Mouse (Mus musculus): ENCODE measurements around the gene Arl13a. TPM values are rescaled to one million over a fixed set of nuclear protein-coding genes. Genes with fewer than 3 reads are reported as not detected.
"Not testable (repeated sequence)": the region's sequence is repeated elsewhere in the genome, so short reads cannot be mapped to it uniquely, and the experiment has no call there.

The Arl13a gene
- total RNA-seq (2021) = not detected

- DNase-seq (ENCODE audit: low spot score); intact Hi-C loops (cut with DNase I): not testable (repeated sequence)
These were observed at the start of gene Arl13a for GRCm38 (mm10) chrX:134187201-134187600. Arl13a (plus strand) TSS chrX:134187501.

GRCm38 (mm10) chrX:134140024-134140423 is 47.3 kb upstream of the Arl13a start:
- intact Hi-C loops (cut with DNase I) = no loop called here
- no peak for DNase-seq (ENCODE audit: low spot score)

DNA sequence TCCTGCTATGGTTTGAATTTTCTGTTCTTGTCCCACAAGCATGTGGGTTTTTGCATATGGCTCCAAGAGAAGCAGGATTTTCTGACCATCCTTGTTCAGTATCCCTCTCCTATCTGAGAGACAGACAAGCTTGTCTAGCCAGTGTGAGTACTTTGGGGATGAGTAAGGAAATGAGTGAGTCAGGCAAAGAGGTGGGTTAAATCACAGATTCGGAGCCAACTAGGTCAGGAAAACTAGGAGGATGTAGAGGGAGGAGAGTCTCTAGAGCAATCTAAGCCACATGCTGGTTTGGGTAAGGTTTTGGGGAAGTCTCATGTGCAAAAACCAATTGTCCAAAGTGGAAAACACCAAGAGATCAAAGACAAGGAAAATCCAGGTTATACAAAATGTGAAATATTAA is 45.8 kb upstream of the Arl13a start:
- DNase-seq (ENCODE audit: low spot score) = no peak
- intact Hi-C loops (cut with DNase I) = no loop called here

- intact Hi-C loops (cut with DNase I) = no loop called here
- DNase-seq (ENCODE audit: low spot score) = no peak
These were observed 45.3 kb upstream of the Arl13a start for GRCm38 (mm10) chrX:134141986-134142385.

GRCm38 (mm10) chrX:134158151-134158550 is 29.1 kb upstream of the Arl13a start:
- intact Hi-C loops (cut with DNase I) = no loop called here
- no peak for DNase-seq (ENCODE audit: low spot score)

- no peak for DNase-seq (ENCODE audit: low spot score)
- intact Hi-C loops (cut with DNase I) = no loop called here
These were observed 26.9 kb upstream of the Arl13a start for GRCm38 (mm10) chrX:134160442-134160841.

DNA sequence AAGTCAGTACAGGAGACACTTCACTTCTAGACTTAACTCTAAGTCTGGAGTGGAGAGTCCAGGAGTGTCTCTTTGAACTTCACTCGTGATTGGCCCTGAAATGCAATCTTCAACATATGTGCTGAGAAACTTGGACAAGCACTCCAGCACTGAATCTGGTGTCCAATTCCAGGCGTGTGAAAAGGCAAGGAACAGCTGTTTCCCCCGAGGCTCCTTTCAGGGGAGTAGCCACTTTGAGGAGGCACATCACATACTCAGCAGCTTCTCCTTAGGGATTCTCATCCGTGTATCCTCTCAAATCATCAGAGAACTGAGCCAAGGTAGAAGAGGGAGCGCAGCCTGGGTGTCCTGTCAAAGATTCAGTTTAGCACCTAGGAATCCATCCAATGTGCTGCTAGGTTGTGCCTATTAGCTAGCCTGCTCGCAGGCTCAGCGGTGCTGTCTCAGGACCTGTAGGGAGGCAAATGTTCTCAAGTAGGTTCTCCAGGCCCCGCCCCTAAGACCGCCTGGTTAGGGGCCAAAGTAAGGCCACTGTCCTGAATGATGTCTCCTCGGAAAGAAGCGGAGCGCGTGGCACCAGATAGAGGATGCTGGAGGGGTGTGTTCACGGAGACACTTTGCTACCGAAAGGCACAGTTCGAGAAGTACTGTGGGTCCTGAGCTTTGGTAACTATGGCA is 25.1 kb upstream of the Arl13a start, which contains the start of gene Xkrx:
Gene Xkrx, minus strand, starts transcription at position 34 of the 678 bp plus-strand sequence.
- intact Hi-C loops (cut with DNase I) = no loop called here
- DNase-seq (ENCODE audit: low spot score) = no peak

GRCm38 (mm10) chrX:134162826-134163225 is 24.5 kb upstream of the Arl13a start:
- DNase-seq (ENCODE audit: low spot score) = no peak

DNA sequence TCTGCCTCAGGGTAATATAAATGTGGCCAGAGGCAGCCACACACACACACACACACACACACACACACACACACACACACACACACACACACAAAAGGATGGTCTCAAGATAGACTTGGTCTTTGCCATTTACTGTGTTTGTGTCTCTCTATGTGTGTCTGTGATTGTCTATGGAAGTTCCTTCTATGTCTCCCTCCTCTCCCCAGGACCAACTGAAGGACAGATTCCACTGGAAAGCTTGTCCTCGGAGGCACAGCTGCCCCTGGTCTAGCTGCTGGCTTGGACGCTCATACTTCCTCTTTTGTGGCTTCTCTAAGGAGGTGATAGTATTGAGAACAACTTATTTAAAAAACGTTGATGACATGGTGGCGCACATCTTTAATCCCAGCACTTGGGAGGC is 23.8 kb upstream of the Arl13a start:
- no peak for DNase-seq (ENCODE audit: low spot score)
- intact Hi-C loops (cut with DNase I) = no loop called here

More at GRCm38 (mm10) chrX:134162826-134163225, 24.5 kb upstream of the Arl13a start:
- intact Hi-C loops (cut with DNase I) = no loop called here

DNA sequence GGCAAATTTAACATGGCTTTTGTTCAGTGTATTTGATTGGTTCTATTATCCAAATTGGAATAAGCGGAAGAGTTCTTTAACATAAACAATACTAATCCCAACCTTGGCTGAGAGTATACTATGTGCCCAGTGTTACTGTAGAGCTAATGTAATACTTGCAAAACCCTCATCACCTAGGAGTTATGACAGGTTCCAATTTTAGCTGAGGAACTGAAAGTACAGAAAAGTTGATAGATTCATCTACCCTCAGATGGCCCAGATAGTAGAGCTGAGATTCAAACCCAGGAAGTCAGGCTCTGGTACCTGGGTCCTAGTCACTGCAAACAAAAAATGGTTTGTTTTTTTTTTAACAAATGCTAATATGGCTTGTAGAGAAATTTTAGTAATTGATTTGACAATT is 16.7 kb upstream of the Arl13a start:
- intact Hi-C loops (cut with DNase I) = no loop called here
- no peak for DNase-seq (ENCODE audit: low spot score)

GRCm38 (mm10) chrX:134174699-134175098 is 12.6 kb upstream of the Arl13a start:
- DNase-seq (ENCODE audit: low spot score) = no peak
- intact Hi-C loops (cut with DNase I) = no loop called here

- intact Hi-C loops (cut with DNase I) = no loop called here
- no peak for DNase-seq (ENCODE audit: low spot score)
These were observed 21.2 kb downstream of the Arl13a start for GRCm38 (mm10) chrX:134208491-134208890.

DNA sequence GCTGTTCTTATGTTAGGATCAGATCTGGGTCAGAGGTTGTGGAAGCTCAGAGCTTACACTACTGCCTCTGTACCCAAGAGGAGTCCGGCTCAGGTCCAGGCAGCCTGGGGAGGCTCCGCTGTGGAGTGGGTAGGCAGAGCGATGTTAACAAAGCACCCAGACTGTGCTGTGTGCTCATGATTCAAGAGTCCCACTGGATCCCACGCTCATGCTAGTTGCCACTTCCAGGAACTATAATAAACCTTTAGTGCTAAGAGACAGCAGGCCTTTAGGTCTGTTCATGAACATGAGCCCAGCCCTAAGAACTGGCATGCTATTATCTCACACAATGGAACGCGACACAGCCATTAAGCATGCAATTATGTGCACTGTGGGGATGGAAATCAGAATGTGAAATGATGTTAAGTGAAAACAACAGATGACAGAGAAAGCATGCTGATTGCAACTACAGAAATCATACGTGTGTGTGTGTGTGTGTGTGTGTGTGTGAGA is 23.9 kb downstream of the Arl13a start:
- intact Hi-C loops (cut with DNase I) = no loop called here
- DNase-seq (ENCODE audit: low spot score) = no peak

DNA sequence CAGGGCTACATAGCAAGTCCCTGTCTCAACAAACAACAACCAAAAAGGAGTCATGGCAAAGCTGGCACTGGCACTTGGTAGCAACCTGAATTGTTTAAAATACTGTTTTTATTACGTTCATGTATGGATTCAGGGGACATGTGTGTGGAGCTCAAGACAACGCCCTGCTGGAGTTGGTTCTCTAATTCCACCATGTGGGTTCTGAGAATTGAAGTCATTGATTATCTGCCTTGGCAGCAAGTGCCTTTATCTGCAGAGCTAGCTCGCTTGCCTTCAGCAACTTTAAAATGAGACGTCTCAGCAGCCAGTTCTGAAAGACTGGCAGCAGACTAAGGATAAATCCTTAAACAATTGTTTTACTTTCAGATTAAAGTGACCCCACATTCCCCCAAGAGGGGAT is 30.9 kb downstream of the Arl13a start:
- intact Hi-C loops (cut with DNase I) = no loop called here
- no peak for DNase-seq (ENCODE audit: low spot score)

DNA sequence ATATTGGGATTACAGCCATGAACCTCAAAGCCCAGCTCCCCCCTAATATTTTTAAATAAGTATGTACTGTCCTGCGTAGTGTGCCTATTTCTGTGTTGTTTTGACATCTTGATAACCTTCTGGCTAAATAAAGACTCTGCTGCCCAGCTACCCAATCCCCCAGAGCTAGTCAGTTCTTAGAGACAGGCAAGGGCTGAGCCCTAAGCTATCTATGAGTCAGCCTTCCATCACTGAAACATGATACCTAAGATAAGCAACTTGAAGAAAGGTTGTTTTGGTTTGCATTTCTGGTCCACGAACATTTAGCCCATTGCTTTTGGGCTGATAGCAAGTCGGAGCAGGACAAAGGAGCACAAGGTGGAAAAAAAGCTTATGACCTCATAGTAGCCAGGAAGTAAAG is 33.3 kb downstream of the Arl13a start:
- no peak for DNase-seq (ENCODE audit: low spot score)
- intact Hi-C loops (cut with DNase I) = no loop called here

- DNase-seq (ENCODE audit: low spot score) = no peak
- intact Hi-C loops (cut with DNase I) = no loop called here
These were observed 34.6 kb downstream of the Arl13a start, which contains the start of gene Nox1 for GRCm38 (mm10) chrX:134221856-134222255. Nox1 (minus strand) TSS chrX:134221956.

GRCm38 (mm10) chrX:134233048-134233447 is 45.7 kb downstream of the Arl13a start:
- DNase-seq (ENCODE audit: low spot score) = no peak
- intact Hi-C loops (cut with DNase I) = no loop called here

DNA sequence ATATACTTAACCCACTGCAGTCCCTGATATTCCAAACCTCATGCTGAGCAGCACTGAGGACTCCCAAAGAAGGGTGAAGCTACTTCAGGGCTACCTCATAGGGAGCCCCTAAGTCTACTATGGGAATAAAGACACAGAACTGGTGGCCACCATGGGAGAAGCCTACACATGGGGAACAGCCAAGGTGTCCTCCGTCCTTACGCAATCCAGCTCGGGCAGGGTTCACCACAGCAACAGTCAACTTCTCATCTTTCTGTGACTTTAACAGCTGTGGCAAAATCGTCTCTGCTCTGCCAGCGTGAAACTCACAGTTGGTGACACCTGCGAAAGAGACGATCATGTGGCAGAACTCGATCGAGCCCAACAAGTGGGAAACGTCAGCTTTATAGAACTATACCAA is 51.0 kb downstream of the Arl13a start:
- intact Hi-C loops (cut with DNase I) = no loop called here
- no peak for DNase-seq (ENCODE audit: low spot score)

DNA sequence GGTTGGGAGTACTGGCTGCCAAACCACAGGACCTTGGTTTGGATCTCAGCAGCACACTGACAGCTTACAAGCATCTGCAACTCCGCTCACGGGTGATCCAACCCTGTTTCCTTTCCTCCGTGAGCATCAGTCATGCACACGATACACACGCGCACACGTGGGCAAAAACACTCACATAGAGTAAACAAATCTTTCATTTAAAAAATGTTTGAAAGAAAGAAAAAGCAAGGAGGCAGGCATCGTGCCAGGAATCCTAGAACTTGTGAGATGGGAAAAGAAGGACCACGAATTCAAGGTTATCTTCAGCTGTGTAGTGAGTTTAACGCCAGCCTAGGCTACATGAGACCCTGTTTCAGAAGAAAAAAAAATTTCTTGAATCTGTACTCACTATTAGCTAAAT is 58.6 kb downstream of the Arl13a start:
- DNase-seq (ENCODE audit: low spot score) = no peak
- intact Hi-C loops (cut with DNase I) = no loop called here

GRCm38 (mm10) chrX:134248202-134248601 is 60.9 kb downstream of the Arl13a start:
- DNase-seq (ENCODE audit: low spot score) = no peak
- intact Hi-C loops (cut with DNase I) = no loop called here
